Mouse (Mus musculus) large intestine, adult 2 months (tissue): Measurements from ENCODE around the gene Gnl3l. TPM values are rescaled to one million over a fixed set of nuclear protein-coding genes. Genes with fewer than 3 reads are reported as not detected.
A peak's percentile ranks its signal among the peaks of the same experiment; 100 is the strongest.

ENCODE experiments used
- DNase-seq: peaks from one replicate; pipeline ENCODE4 v3.0.0-alpha.2; 2012; ENCODE audit warnings: low read depth, low spot score
- WGBS: fragments of 180-500 bp; shearing (Covaris S2); methylation state at CpG from one replicate; pipeline ENCODE4 v1.1.7; 2018; 5-methylcytosine and 5-hydroxymethylcytosine counted together
- polyA plus RNA-seq: library from polyadenylated mRNA; depleted of rRNA; stranded (reverse); fragments of >200 nt; gene quantifications from 2 replicates; pipeline ENCODE4 v1.2.3, GENCODE M21; 2012; rRNA removed

Gene Gnl3l
- polyA plus RNA-seq: 6.1 and 8.1 TPM in 2 replicates

DNA sequence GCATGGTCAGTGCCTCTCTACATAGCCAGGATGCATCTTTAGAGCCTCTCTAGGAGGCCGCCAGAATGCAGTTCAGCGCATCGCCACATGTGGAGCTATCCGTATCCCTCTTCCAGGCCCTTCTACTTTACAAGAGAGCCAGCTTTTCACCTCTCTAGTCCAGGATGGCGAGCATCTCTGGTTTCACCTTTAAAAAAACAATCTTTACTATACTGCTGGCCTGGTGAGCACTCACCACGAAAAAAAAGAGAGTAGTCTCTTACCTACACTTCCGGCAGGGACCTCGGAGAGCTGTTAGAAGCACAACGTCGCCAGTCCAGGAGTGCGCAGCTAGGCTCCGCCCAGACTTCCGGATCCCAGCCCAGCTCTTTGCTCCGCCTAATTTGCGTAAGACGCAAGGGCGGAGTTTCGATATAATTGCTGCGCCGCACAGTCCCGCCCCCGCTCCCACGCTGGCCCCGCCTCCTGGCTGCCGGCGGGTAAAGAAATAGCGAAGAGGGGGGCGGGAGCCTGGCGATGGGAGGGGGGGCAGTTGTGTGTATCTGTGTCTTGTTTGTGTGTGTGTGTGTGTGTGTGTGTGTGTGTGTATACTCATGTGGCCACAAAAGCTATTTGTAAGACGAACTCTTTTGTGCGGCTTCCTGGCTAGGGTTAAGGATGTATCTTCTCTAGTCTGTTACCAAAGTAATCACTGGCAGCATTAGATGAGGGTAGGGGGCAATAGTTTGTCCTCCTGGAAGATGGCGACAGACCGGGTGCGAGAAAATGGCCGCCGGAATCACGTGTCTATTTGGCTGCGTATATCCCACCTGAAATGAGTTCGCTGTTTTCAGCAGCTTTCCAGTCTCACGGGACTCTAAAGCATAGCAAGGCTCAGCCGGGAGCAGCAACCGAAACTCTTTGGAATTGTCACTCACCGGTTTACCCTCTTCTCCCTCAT lies at the start of gene Gnl3l:
Gene Gnl3l, minus strand, starts transcription at position 385 of the 940 bp plus-strand sequence.
- WGBS: 20% methylated on average over 42 of the region's 43 CpGs
- DNase-seq: peak; percentile 42

DNA sequence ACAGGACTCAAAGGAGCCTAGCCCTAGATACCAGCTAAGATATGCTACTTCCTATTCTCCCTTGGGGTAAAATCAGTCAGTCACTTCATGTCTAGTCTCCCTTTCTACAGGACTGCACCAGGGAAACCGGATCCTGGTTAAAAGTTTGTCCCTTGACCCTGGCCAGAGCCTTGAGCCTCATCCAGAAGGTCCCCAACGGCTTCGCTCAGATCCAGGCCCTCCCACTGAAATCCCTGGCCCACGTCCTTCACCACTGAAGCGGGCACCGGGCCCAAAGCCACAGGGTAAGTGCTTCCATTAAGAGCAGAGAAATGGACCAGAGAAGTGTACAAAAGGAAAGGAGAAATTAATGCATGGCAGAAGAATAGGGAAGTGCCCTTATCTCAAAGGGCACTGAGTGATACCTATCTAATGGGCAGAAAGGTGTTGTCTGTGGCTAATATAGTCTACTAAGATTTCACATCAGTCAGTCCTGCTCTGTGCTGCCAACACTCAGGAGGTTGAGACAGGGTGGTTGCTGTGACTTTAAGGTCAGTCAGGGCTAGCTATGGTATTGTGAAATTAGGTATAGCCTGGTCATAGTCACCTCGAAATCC lies 49.0 kb upstream of the Gnl3l start:
- no peak for DNase-seq
- WGBS: 85% methylated on average over 7 of the region's 7 CpGs

DNA sequence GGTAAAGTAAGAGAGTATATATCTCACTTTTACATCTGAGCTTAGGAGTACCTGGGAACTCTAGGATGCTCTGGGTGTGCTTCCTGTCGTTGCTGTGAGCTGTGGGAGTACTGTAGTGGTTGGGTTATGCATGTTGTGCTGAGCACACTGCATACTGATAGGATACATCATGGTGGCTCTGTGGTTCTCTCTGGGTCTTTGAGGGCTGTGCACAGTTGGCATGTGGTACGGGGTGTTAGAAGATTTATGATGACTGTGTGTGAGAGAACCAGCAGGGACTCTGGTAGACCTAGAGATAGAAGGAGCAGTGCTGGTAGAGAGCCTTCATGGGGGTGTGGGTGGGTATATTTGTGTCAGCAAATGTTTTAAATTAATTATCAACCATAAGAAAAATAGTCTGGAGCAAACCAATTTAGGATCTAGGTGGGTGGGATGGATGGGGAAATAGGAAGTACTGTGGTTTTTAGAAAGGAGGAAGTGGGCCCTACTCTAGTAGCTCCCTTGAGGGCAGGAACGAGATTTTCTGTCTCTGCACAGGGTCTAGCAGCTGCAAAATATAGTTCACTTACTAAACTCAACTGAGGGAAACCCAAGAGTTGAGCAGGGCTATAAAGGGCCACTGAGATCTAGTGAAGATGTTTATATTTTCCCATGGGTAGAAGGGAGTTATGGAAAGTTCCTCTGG lies 44.6 kb upstream of the Gnl3l start:
- DNase-seq: no peak
- WGBS: 62% methylated on average over 3 of the region's 3 CpGs

- no peak for DNase-seq
- 59% methylated on average over 1 of the region's 1 CpGs for WGBS
These were observed 42.2 kb upstream of the Gnl3l start for GRCm38 (mm10) chrX:151059346-151059745.

DNA sequence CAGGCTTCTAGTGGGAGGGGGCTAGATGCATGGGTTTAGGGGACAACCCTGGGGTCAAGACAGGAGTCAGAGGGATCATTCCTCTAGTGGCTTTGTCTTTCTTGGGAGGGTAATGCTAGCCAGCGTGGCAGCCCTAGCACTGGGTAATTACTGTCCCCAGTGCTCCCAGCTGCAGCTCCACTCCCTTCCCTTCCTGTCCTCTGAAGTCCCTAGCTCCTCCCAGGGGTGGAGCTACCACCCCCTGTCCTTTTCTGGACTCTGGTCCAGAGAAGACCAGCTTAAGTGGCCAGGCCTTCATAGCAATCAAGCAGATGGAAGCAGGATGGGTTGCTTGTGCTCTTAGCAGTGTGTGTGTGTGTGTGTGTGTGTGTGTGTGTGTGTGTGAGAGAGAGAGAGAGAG lies 38.4 kb upstream of the Gnl3l start:
- WGBS: 13% methylated on average over 1 of the region's 1 CpGs
- DNase-seq: no peak

- WGBS: 79% methylated on average over 5 of the region's 6 CpGs
- no peak for DNase-seq
These were observed 37.4 kb upstream of the Gnl3l start for GRCm38 (mm10) chrX:151054489-151054888.

- 69% methylated on average over 7 of the region's 7 CpGs for WGBS
- DNase-seq: no peak
These were observed 33.2 kb upstream of the Gnl3l start for GRCm38 (mm10) chrX:151050337-151050736.

- WGBS: 63% methylated on average over 8 of the region's 8 CpGs
These were observed 32.6 kb upstream of the Gnl3l start for GRCm38 (mm10) chrX:151049661-151050215.

DNA sequence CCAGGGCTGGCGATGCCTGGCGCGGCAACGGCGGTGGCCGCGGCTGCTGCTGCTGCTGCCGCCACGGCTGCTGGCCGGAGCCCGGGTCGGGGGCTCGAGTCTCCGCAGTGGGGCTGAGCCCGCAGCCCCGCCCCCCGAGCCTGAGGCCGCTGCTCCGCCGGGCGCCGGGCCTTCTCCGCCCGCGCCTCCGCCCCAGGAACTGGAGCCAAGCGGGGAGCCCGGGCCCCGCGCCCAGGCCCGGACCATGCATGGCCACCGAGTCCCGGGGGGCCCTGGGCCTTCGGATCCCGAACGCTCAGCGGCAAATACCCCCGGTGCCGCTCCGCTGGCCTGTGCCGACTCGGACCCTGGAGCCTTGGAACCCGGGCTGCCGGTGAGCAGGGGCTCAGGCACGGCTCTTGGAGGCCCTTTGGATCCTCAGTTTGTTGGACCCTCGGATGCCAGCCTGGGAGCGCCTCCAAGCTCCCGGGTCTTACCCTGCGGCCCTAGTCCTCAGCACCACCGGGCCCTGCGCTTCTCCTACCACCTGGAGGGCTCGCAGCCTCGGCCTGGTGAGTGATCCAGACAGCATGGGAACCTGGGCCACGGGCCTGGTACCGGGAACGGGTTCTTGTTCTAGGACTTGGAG lies 30.4 kb upstream of the Gnl3l start:
- DNase-seq: no peak
- WGBS: 32% methylated on average over 52 of the region's 56 CpGs

More at GRCm38 (mm10) chrX:151049661-151050215, 32.6 kb upstream of the Gnl3l start:
- DNase-seq: no peak

DNA sequence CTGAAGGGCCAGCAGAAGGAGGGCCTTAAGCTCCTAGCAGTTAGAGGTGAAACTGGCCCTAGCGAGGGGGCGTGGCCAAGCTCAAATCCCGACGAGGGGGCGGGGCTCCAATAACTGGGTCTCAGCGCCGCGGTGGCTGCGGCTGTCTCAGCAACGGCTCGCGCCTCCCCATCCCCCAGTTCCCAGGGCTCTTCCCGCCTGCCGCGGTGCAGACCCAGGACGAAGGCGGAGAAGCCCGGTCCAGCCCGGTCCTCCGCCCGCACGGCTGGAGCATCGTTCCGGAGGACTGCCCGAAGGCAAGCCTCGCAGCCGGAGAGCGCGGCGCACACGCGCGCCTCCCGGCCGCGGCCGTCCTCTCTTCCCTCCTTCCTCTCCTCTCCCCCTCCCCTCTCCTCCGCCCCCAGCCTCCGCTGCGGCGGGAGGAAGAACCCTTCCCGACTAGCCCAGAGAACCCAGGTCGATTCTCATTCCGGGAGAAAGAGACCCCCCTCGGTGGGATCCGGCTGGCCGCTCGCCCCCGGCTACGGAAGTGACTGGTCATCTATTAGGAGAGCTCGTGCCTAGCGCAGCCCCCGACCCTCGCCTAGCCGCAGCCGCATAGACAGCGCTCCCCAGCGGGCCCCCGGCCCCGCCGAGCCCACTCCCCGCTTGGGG lies 29.8 kb upstream of the Gnl3l start:
- WGBS: 18% methylated on average over 46 of the region's 62 CpGs
- peak; percentile 18 for DNase-seq

DNA sequence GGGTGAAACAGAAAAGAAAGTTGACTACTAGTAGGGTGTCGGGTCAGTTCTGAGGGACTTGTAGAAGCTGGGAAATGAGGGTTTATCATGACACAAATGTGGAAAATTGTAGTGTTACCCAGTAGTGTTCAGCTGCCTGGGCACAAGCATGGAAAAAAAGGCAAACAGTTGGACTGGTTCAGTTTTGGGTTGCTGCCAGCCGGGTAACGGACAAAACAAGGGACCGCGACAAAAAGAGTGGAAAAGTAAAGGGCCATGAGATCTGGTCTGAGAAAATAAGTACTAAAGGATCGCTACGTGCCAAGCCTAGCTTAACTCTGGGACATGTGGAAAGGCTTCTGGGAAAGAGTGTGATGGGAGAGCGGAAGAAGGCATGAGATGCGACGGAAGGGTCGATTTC lies 29.2 kb upstream of the Gnl3l start:
- DNase-seq: no peak
- 40% methylated on average over 11 of the region's 11 CpGs for WGBS

DNA sequence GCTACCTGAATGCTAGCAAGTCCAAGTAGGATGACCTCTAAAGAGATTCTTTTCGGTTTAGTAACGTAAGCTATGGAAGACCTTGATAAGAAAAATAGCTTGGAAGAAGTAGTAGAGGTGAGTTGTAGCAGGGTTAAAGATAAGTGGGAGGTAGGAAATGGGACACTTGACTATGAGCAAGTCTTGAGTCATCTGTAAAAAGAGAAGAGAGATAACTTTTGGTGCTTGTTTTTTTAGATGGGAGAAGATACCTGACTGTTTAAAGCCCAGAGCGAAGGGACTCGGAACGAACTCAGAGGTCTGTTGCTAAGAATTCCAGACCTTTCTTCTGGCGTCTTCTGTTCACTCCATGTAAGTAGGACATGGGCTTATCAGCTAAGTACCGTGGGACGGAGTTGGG lies 28.7 kb upstream of the Gnl3l start, which contains the start of gene Fgd1:
Gene Fgd1, plus strand, starts transcription at position 301 of the 400 bp plus-strand sequence.
- DNase-seq: no peak
- 96% methylated on average over 8 of the region's 8 CpGs for WGBS

- WGBS: 71% methylated on average over 5 of the region's 5 CpGs
- no peak for DNase-seq
These were observed 24.1 kb upstream of the Gnl3l start for GRCm38 (mm10) chrX:151041223-151041622.

DNA sequence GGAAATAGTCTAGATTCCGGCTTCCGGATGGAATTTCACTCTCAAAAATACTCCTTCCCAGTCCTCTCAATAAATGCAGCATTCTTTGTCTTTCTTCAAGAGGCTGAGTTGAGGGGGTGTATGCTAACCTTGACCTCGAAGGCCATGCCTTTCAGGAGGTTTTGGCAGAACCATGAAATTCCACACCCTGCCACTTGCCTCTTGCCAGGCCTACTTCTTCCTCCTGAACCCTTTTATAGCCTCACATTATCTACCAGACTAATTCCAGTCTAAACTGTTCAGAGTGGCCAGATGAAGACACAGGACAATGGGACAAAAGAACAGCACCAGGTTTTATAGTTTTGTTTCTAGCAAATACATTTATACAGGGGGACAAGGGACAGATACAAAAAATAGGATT lies 14.3 kb upstream of the Gnl3l start:
- WGBS: 56% methylated on average over 3 of the region's 3 CpGs
- DNase-seq: no peak

DNA sequence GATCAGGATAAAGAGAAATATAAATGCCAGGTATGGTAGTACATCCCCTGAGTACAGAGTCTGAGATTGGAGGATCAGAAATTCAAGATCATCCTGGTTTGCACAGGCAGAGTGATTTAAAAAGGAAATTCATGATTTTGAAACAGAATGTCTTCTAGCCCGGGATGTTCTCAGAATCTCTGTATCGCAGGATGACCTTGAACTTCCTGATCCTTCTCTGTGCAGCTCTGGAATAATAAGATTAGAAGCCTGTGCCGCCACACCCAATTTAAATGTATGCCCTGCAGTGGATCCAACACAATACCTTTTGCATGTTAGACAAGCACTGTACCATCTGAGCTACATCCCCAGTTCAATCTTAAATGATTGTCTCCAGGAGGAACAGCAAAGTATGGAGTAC lies 1.7 kb upstream of the Gnl3l start:
- no peak for DNase-seq
- WGBS: 83% methylated on average over 3 of the region's 3 CpGs

GRCm38 (mm10) chrX:151017897-151018296 lies 775 bp upstream of the Gnl3l start:
- 19% methylated on average over 3 of the region's 3 CpGs for whole genome bisulfite sequencing
- no peak for DNase-seq

- no peak for DNase-seq
- WGBS: 92% methylated on average over 3 of the region's 3 CpGs
These were observed 20.3 kb downstream of the Gnl3l start for GRCm38 (mm10) chrX:150996775-150997174.

DNA sequence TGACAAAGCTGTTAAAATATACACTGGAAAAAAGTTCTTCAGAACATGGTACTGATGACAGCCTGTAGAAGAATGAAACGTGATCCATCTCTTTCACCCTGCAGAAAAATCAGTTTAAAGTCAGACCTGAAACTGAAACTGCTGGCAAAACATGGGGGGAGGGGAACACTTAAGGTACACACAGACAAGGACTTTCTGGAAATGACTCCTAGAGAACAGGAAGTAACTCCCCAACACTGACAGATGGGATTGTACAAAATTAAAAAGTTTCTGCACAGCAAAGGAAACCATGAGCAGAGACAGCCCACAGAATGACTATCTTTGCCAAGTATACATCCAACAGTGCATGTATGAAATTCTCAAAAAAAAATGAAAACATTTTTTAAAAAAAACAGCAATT lies 35.5 kb downstream of the Gnl3l start:
- WGBS: 44% methylated on average over 1 of the region's 1 CpGs

DNA sequence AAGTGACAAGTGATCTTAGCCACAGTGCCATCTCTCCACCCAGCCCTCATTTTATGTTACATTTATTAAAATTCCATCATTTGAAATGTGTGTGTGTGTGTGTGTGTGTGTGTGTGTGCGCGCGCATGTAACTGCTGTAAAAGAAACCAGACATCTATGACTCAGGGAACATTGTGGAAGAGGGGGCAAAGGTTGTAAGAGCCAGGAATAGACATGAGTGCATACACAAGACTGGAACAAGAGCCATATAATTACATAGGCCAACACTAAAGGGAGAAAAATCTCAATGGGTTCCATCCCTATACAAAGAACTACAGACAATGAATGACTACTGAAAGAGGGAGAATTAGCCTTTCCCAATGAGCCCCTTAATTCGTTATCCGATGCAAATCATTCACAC lies 41.7 kb downstream of the Gnl3l start:
- WGBS: 73% methylated on average over 5 of the region's 5 CpGs
- no peak for DNase-seq

More for the DNA sequence above, 35.5 kb downstream of the Gnl3l start:
- DNase-seq: no peak
